Mouse (Mus musculus) gastrocnemius, postnatal 14 days (tissue): ENCODE results near the gene Pnrc2. TPM values are rescaled to one million over a fixed set of nuclear protein-coding genes. Genes with fewer than 3 reads are reported as not detected.
A peak's percentile ranks its signal among the peaks of the same experiment; 100 is the strongest.

ENCODE experiments used
- DNase-seq: peaks from one replicate; pipeline ENCODE4 v3.0.0; 2021; ENCODE audit warnings: mixed read lengths
- intact Hi-C: fragments of 180-260 bp; cut with DNase I; formaldehyde crosslinking; loops from one replicate; pipeline ENCODE4 v1.15.1; 2025; ENCODE audit warnings: low total_unique reads
- total RNA-seq, 2 experiments: library from RNA; stranded (reverse); gene quantifications; 2 replicates each; pipeline ENCODE4 v1.2.3; 2021

Pnrc2 gene
- total RNA-seq, 2 experiments from 2014 or later: 44.3 to 59.3 TPM

GRCm38 (mm10) chr4:135874564-135875535 lies 1.2 kb upstream of the Pnrc2 start:
- intact Hi-C loops: no loop called here
- DNase-seq: no peak

- DNase-seq: no peak
- intact Hi-C loops: no loop called here
These were observed 860 bp downstream of the Pnrc2 start for GRCm38 (mm10) chr4:135872589-135873391.

DNA sequence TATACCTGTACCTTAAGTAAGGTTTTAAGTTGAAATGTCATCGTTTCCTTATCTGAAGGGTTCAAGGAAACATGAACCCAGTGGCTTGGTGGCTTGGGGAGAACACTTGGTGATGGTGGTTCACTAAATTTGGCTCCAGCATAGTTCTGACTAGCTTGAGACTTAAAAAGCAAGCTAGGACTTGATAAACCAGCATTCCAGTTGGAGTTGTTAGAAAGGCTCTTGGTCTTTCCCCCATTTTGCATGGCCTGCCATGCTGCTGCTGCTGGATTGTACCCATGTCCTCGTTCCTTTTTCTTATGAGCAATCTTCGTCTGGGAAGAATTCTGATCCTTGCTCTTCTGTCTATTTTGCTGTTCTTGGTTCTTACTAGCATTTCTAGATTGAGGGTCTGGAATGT lies 1.6 kb downstream of the Pnrc2 start:
- intact Hi-C loops: no loop called here
- no peak for DNase-seq

DNA sequence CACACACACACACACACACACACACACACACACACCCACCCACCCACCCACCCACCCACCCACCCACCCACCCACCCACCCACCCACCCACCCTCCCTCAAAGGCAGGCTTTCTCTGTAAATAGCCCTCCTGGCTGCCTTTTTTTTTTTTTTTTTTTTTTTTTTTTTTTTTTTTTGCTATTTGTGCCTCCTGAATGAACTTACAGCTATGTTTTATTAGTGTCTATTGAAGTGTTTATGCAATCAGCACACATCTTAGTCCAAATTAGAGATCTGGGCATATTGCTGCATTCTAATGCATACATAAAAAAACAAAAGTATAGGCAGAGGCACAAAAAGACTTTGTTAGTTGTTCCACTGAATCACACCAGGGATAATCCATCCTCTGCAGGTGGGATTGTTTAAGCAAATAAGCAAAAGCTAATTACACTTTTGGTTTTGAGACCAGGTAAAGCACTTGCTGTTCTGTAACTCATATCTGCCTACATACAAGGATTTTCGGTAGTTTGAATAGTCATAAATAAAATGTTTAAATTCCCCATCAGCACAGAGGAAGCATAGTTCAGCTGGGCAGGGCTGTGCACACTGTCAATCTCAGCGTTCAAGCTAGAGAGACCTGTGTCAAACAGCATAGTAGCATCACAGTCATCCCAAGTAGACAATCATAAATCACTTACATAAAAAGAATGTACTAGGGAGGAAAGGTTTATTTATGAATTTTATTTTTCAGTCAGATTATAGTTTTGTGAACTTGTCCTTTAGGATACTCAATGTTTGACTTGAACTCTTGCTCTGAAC lies 3.2 kb downstream of the Pnrc2 start:
- intact Hi-C loops: no loop called here
- no peak for DNase-seq

GRCm38 (mm10) chr4:135868996-135869395 lies 4.7 kb downstream of the Pnrc2 start:
- intact Hi-C loops: no loop called here
- DNase-seq: no peak

DNA sequence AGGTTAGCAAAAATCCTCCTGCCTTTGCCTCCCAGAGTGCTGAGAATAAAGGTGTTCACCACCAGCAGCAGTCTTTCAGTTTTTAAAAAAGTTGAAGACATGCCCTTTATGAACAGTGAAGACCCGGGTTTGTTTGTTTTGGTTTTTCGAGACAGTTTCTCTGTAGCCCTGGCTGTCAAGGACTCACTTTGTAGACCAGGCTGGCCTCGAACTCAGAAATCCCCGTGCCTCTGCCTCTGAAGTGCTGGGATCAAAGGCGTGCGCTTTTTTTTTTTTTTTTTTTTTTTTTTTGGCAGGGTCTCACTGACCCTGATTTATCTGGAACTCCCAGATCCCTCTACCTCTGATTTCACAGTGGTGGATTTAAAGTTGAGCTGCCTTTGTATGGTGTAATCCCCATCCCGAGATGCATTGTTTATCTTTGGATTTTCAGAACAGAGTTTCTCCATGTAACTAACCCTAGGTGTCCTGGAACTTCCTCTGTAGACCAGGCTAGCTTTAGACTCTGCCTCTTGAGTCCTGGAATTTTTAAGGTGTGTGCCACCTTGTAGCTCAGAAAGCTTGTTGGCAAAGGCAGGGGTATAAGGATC lies 16.0 kb downstream of the Pnrc2 start:
- no peak for DNase-seq
- intact Hi-C loops: no loop called here

GRCm38 (mm10) chr4:135856223-135857091 lies 17.2 kb downstream of the Pnrc2 start:
- DNase-seq: peak; percentile 78
- intact Hi-C loops: no loop called here

DNA sequence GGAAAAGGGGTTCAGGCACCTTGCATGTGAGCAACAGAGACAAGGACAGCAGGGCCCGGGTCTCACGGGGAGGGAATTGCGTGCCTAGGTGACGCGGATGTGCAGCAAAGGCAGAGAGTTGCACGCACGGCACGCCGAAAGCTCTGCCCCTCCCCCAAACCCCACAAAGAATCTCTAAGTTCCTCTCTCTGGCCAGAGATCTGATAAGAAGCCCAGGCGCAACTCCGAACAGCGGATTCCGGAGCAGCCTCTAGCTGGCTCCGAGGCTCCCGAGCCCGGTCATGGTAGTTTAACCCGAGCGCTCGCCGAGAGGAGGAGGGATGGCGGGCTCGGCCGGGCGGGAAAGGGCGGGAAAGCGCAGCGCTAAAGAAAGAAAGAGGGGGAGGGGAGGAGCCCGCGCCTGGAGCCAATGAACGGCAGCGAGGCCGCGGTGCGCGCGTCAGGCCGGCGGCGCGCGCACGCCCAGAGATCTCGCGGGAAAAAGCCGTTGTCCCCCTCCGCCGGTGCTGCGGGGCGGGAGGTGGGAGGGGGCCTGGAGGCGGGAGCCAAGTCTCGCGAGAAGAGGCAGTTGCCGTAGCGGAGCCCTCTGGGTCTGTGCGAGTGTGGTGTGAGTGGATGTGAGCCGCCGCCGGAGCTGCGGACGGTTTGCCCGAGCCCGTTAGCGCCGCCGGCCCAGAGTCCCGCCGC lies 18.0 kb downstream of the Pnrc2 start, which contains the start of gene Srsf10:
TSS of gene Srsf10 (plus strand) at position 212 of the 687 bp plus-strand sequence.
- intact Hi-C loops: no loop called here
- peak; percentile 97 for DNase-seq

DNA sequence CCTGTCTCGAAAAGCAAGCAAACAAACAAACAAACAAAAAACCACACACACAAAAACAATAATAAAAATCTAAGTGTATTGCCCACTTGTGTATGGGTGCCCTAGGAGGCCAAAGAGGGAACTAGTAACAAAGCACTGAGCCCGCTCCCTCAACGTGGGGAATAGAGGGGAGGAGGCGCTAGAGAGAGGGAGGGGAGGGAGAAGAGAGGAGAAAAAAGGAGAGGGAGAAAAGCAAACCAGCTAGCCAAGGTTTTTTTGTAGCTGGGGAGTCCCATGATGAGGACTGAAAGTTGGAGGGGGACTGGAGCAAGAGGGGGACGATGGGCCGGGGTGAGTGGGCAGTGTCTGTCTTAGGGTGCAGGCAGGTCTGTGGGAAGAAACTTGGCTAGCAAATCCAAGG lies 18.6 kb downstream of the Pnrc2 start:
- intact Hi-C loops: no loop called here
- DNase-seq: no peak

GRCm38 (mm10) chr4:135854630-135855029 lies 19.0 kb downstream of the Pnrc2 start:
- DNase-seq: no peak
- intact Hi-C loops: no loop called here

GRCm38 (mm10) chr4:135853987-135854546 lies 19.6 kb downstream of the Pnrc2 start:
- intact Hi-C loops: no loop called here
- DNase-seq: no peak

DNA sequence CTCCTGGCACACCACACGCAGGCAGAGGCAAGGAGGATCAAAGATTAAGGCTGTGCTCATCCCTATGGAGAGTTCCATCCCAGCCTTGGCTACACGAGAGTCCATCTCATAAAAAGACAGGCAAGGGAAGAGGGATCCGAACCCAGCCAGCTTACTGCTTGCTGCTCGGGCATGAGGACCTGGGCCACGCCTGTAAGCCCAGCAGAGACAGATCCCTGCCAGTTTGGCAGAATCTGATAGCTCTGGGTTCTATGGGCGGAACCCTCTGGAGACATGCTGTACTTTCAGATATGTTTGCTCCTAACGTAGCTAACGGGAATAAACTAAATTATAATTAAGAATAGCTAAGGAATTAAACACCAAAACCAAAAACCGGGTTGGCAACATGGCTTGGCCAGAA lies 21.7 kb downstream of the Pnrc2 start:
- intact Hi-C loops: no loop called here
- DNase-seq: no peak

DNA sequence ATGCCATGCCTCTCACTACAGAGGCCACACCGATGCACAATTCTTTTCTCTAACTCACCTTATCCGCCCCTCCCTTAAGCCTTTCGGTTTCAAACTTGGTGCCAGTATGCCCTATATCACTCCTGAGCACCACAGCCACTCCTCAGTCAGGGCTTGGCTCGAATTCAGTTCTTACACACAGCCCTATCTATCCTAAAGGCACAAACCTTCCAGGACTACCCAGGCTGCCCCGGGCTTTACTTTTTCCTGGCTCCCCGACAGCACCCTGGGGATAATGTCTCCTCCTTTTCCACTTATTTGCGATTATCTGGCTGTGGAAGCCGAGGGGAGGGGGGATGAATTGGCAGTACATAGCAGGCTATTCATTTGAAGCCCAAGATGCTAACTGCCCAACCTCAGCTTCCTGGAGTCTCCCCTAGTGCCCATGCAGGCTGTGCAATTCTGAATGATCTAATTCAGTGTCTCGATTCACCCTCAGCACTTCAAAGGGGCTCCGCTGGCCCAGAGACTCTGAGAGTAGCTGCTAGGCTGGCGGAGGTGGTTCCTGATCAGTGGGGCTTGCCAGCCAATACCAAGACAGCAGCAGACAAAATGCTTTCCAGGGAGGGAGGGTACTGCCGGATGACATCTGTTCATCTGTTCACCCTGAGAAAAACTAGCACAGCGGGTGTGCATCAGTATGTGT lies 23.1 kb downstream of the Pnrc2 start:
- no peak for DNase-seq
- intact Hi-C loops: no loop called here

DNA sequence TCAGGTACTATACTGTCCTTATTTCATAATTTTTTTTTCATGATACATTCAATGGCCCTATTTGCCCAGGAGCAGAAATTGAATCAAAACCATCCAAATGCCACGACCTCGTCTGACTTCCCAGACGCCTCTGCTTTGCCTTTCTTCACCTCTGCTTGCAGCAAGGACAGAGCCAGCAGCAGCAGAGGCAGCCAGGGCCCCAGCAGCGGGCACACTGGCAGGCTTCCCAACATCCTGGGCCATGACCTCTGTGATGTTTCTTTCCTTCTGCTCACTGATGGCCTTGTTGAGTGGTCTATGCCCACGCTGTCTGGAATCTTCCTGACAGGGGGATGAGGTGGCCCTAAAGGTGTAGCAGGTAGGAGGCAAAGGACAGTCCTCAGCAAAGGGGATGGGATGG lies 26.1 kb downstream of the Pnrc2 start:
- intact Hi-C loops: no loop called here
- peak; percentile 33 for DNase-seq

DNA sequence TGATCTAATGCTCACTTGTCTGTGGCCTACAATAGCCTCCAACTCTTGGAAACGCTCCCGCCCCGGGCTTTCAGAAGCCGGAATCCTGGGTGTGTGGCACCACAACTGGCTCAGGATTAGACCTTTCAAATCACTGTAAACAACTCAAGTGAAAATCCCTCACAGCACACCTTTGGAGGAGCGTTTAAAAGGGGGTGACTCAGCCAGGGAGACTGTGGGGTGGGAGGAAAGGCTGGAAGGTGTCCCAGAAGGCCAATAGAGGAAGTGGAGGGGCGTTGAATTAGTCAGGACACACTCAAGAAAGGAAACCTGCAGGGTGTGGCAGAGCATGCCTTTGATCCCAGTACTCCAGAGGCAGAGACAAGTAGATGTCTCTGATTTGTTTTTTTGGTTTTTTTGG lies 29.2 kb downstream of the Pnrc2 start:
- no peak for DNase-seq
- intact Hi-C loops: no loop called here

- no peak for DNase-seq
These were observed 34.2 kb downstream of the Pnrc2 start for GRCm38 (mm10) chr4:135839293-135840011.

More at GRCm38 (mm10) chr4:135839293-135840011, 34.2 kb downstream of the Pnrc2 start:
- intact Hi-C loops: no loop called here
